Mouse (Mus musculus): ENCODE data around the gene Ciapin1.

Ciapin1 gene

DNA sequence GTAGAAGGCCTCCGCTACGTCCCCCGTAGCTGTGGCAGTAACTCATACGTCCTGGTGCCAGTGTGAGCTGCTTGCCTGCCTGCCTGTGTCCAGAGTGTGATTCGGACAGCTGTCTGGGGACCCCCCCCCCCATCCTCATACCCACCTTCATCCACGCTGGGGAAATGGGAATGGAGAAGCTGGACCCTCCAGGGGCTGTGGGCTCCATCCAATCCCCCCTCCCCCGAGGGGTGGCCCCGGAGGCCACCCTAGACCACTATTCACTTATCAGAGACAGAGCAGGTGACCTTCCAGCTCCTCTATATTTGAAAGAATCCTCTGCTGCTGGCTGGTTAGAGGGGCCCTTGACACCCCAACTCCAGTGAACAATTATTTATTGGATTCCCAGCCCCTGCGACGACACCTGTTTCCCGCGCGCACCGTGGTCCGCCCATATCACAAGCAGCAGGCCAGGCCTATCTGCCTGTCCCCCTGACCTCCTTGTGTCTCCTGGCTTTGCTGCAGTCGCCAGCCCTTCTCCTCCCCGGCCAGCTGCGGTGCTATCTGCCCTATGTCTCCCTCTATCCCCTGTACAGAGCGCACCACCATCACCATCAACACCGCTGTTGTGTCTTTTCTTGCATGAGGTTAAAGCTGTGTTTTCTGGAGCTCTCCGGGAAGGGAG is 57.5 kb downstream of the Ciapin1 start:
- no peak for DNase-seq (ENCODE audit: low read depth in 2 of 2, low spot score in 2 of 2)

- no peak for DNase-seq (ENCODE audit: low read depth in 2 of 2, low spot score in 2 of 2)
Observed at GRCm38 (mm10) chr8:94779534-94780294, 58.4 kb downstream of the Ciapin1 start.

DNA sequence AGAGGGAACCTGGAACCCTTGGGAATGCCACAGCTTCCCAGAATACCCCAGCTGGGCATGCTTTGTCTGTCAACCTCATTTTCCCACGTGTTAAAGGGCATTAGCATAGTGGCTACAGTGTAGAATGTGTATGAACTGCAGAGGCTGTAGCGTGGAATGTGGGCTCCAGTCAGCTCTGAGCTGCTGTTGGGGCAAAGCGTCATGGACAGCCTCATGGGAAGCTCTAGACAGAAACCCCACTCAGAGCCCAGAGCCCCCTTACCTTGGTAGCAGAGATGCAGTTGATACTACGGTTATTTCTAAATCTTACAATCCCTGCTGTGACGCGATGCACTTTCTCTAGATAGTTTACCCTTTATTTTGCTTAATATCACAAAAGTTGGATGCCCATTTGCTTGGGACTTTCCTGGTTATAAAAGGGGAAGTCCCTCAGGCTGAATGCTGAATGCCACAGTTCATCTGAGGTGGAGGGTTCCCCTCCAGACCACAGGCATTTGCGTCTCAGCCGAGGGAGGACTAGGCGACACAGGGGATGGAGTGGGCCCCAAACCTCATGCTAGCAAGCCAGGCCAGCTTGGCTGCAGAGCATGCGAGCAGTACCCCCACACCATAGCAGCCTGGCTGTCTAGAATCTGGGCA is 59.1 kb downstream of the Ciapin1 start:
- DNase-seq (ENCODE audit: low read depth in 2 of 2, low spot score in 2 of 2) = no peak

GRCm38 (mm10) chr8:94778473-94778872 is 59.7 kb downstream of the Ciapin1 start:
- no peak for DNase-seq (ENCODE audit: low read depth in 2 of 2, low spot score in 2 of 2)

DNA sequence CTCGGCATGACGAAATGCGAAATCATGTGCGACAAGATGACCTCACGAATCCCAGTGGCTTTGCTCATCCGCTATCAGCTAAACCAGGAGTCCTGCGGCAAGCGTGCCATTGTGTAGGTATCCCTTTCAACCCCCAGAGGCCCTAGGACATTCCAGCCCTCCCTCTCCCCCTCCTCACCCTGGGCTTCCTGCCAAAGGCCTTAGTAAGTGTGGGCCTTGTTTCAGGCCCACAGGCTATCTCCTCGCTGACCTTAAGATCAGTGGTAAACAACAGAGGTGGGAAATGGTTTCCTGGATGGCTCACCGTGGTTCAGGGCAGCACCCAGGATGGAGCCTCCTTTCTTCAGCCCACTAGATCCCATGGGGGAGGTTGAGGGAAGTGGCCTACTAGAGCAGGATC is 60.1 kb downstream of the Ciapin1 start:
- DNase-seq (ENCODE audit: low read depth in 2 of 2, low spot score in 2 of 2) = no peak

DNA sequence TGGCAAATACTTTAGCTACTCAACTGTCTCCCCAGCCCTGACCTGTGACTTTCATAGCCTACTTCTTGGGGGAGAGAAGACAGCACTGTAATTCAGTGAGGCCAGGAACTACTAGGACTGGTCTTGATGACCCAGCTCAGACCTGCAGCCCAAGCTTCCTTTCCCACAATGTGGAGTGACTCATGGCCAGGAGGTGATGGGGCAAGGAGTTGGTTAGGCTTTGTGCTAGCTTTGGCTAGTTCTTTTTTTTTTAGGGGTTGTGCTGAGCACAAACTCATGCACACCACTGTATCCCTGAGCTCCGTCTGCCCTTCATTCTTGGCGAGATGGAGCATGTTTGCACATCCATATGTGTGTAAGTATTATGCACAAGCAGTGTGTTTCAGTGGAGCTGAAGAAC is 61.8 kb downstream of the Ciapin1 start:
- no peak for DNase-seq (ENCODE audit: low read depth in 2 of 2, low spot score in 2 of 2)

DNA sequence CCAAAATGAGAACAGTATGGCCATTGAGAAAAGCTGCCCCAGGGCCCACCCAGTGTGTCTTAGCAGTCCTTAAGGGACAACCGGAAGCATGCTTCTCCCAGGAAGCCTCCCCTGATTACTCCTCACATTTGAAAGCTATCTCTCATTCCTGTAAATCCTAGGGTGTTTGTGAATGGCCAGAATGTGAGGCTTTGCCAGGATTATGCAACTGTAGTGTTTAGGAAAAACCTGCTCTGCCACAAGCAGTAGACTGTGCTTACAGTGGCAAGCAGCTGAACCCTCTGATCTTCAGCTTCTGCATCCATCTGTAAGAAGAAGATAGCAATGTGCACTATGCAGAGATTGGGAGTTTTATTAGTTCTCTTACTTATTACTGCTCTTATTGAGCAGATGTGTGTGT is 63.6 kb downstream of the Ciapin1 start:
- no peak for DNase-seq (ENCODE audit: low read depth in 2 of 2, low spot score in 2 of 2)

GRCm38 (mm10) chr8:94773700-94774171 is 64.4 kb downstream of the Ciapin1 start:
- no peak for DNase-seq (ENCODE audit: low read depth in 2 of 2, low spot score in 2 of 2)

GRCm38 (mm10) chr8:94773048-94773447 is 65.1 kb downstream of the Ciapin1 start:
- no peak for DNase-seq (ENCODE audit: low read depth in 2 of 2, low spot score in 2 of 2)

GRCm38 (mm10) chr8:94771941-94772670 is 66.1 kb downstream of the Ciapin1 start, which contains the start of gene Cx3cl1:
Cx3cl1 (plus strand) TSS chr8:94772009.
- no peak for DNase-seq (ENCODE audit: low read depth in 2 of 2, low spot score in 2 of 2)

GRCm38 (mm10) chr8:94770945-94771344 is 67.2 kb downstream of the Ciapin1 start:
- no peak for DNase-seq (ENCODE audit: low read depth in 2 of 2, low spot score in 2 of 2)

All from CD8-positive naive resting alpha-beta T cell, adult 2 months (primary cell).